Mouse (Mus musculus): ENCODE results near the gene Zfp316. TPM values are rescaled to one million over a fixed set of nuclear protein-coding genes. Genes with fewer than 3 reads are reported as not detected.

The Zfp316 gene
- total RNA-seq, 1 experiment: 1.6 TPM

GRCm38 (mm10) chr5:143226790-143227189 is 43.0 kb downstream of the Zfp316 start, which contains the start of gene Spdye4a:
Spdye4a (minus strand) TSS chr5:143226890.
- H3K4me1 ChIP-seq (ENCODE audit: control insufficient read depth in 2 of 2, insufficient read depth in 2 of 2, low read length in 2 of 2, poor library complexity in 1 of 2): no peaks in the 10 kb centered on the region
- DNase-seq (ENCODE audit: low read depth, low spot score): no peak
- TF ChIP-seq HCFC1 (IDR thresholded peaks at IDR 0.05; ENCODE audit: borderline replicate concordance, insufficient read depth, low read length): no peak
- no peak for TF ChIP-seq ZNF384 (IDR thresholded peaks at IDR 0.05; ENCODE audit: low read depth, low read length)
- TF ChIP-seq MAFK (IDR thresholded peaks at IDR 0.05; ENCODE audit: insufficient read depth, low read depth, low read length): no peak
- no peak for TF ChIP-seq CHD2 (IDR thresholded peaks at IDR 0.05; ENCODE audit: low read depth, low read length)
- TF ChIP-seq ZC3H11A (IDR thresholded peaks at IDR 0.05; ENCODE audit: borderline replicate concordance, low read depth, low read length): no peak
- H3K27ac ChIP-seq (ENCODE audit: insufficient read depth, low read depth, low read length, poor library complexity, severe bottlenecking): no peak within 1 kb of the TSS
- no peaks in the 10 kb centered on the region for H3K36me3 ChIP-seq (ENCODE audit: control insufficient read depth, insufficient read depth, low read length, poor library complexity, severe bottlenecking)
- in situ Hi-C loops (cut with MboI; ENCODE audit: low sequenced_read_pairs in 2 of 2, unreplicated experiment in 2 of 2): no loop called here
- H3K9ac ChIP-seq (ENCODE audit: insufficient read depth, low read depth, low read length, poor library complexity, severe bottlenecking): no peak within 1 kb of the TSS
- H3K9me3 ChIP-seq (ENCODE audit: control insufficient read depth, insufficient read depth, low read depth, low read length): no peaks in the 10 kb centered on the region
- H3K4me3 ChIP-seq (ENCODE audit: insufficient read depth in 1 of 2, low read depth in 1 of 2, low read length in 2 of 2, poor library complexity in 1 of 2, severe bottlenecking in 1 of 2): no peak within 1 kb of the TSS

DNA sequence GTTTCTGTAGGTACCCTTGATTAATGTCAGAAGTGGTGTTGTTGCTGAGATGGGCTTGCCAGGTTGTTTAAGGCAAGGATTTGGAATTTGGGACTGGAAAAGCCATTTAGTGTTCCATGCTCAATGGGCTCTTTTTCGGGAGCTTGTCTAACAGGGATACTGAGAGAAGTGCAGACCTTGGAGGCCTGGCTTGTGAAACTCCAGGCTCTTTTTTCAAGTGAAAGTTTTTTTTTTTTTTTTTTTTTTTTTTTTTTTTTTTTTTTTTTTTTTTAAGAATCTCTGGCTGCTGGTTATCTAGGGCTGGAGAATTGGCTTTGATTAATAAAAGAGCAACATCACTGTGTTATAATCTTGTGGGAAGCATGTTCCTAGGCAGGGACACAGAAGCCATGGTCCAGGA is 47.5 kb downstream of the Zfp316 start:
- Histone ChIP-seq H3K4me3 (ENCODE audit: insufficient read depth in 1 of 2, low read depth in 1 of 2, low read length in 2 of 2, poor library complexity in 1 of 2, severe bottlenecking in 1 of 2) (no peak overlapping the region), H3K27ac (ENCODE audit: insufficient read depth, low read depth, low read length, poor library complexity, severe bottlenecking) (no peak overlapping the region), H3K4me1 (ENCODE audit: control insufficient read depth in 2 of 2, insufficient read depth in 2 of 2, low read length in 2 of 2, poor library complexity in 1 of 2) (no peaks in the 10 kb centered on the region), H3K9ac (ENCODE audit: insufficient read depth, low read depth, low read length, poor library complexity, severe bottlenecking) (no peak overlapping the region), H3K36me3 (ENCODE audit: control insufficient read depth, insufficient read depth, low read length, poor library complexity, severe bottlenecking) (no peaks in the 10 kb centered on the region), H3K9me3 (ENCODE audit: control insufficient read depth, insufficient read depth, low read depth, low read length) (no peaks in the 10 kb centered on the region)
- DNase-seq (ENCODE audit: low read depth, low spot score): no peak
- TF ChIP-seq CHD2 (IDR thresholded peaks at IDR 0.05; ENCODE audit: low read depth, low read length) (no peak), MAFK (IDR thresholded peaks at IDR 0.05; ENCODE audit: insufficient read depth, low read depth, low read length) (no peak), HCFC1 (IDR thresholded peaks at IDR 0.05; ENCODE audit: borderline replicate concordance, insufficient read depth, low read length) (no peak), ZNF384 (IDR thresholded peaks at IDR 0.05; ENCODE audit: low read depth, low read length) (no peak), ZC3H11A (IDR thresholded peaks at IDR 0.05; ENCODE audit: borderline replicate concordance, low read depth, low read length) (no peak)
- in situ Hi-C loops (cut with MboI; ENCODE audit: low sequenced_read_pairs in 2 of 2, unreplicated experiment in 2 of 2): no loop called here

GRCm38 (mm10) chr5:143220996-143221395 is 48.8 kb downstream of the Zfp316 start:
- Histone ChIP-seq H3K27ac (ENCODE audit: insufficient read depth, low read depth, low read length, poor library complexity, severe bottlenecking) (no peak overlapping the region), H3K4me3 (ENCODE audit: insufficient read depth in 1 of 2, low read depth in 1 of 2, low read length in 2 of 2, poor library complexity in 1 of 2, severe bottlenecking in 1 of 2) (no peak overlapping the region), H3K9me3 (ENCODE audit: control insufficient read depth, insufficient read depth, low read depth, low read length) (no peaks in the 10 kb centered on the region), H3K4me1 (ENCODE audit: control insufficient read depth in 2 of 2, insufficient read depth in 2 of 2, low read length in 2 of 2, poor library complexity in 1 of 2) (no peaks in the 10 kb centered on the region), H3K9ac (ENCODE audit: insufficient read depth, low read depth, low read length, poor library complexity, severe bottlenecking) (no peak overlapping the region), H3K36me3 (ENCODE audit: control insufficient read depth, insufficient read depth, low read length, poor library complexity, severe bottlenecking) (no peaks in the 10 kb centered on the region)
- TF ChIP-seq CHD2 (IDR thresholded peaks at IDR 0.05; ENCODE audit: low read depth, low read length) (no peak), ZNF384 (IDR thresholded peaks at IDR 0.05; ENCODE audit: low read depth, low read length) (no peak), ZC3H11A (IDR thresholded peaks at IDR 0.05; ENCODE audit: borderline replicate concordance, low read depth, low read length) (no peak), MAFK (IDR thresholded peaks at IDR 0.05; ENCODE audit: insufficient read depth, low read depth, low read length) (no peak), HCFC1 (IDR thresholded peaks at IDR 0.05; ENCODE audit: borderline replicate concordance, insufficient read depth, low read length) (no peak)
- in situ Hi-C loops (cut with MboI; ENCODE audit: low sequenced_read_pairs in 2 of 2, unreplicated experiment in 2 of 2): no loop called here
- no peak for DNase-seq (ENCODE audit: low read depth, low spot score)

DNA sequence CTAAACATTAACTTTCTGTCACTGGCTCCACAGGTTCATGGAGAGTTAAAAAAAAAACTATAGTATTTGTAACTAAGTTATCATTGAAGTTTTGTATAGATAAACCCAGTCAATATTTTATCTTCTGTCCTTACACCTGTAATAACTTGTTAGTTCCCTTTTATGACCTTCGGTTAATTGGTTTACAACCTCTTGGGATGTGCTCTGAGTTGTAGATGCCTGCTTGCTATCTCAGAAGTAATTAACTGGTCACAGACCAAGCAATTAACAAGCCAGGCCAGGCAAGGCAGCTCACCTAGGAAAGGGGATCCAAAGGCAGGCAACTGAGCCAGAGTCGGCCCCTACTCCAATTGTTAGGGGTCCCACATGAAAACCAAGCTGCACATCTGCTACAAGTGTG is 56.0 kb downstream of the Zfp316 start:
- H3K9ac ChIP-seq (ENCODE audit: insufficient read depth, low read depth, low read length, poor library complexity, severe bottlenecking): no peak overlapping the region
- no peak for TF ChIP-seq CHD2 (IDR thresholded peaks at IDR 0.05; ENCODE audit: low read depth, low read length)
- TF ChIP-seq HCFC1 (IDR thresholded peaks at IDR 0.05; ENCODE audit: borderline replicate concordance, insufficient read depth, low read length): no peak
- no peak for TF ChIP-seq ZC3H11A (IDR thresholded peaks at IDR 0.05; ENCODE audit: borderline replicate concordance, low read depth, low read length)
- no peak for TF ChIP-seq ZNF384 (IDR thresholded peaks at IDR 0.05; ENCODE audit: low read depth, low read length)
- TF ChIP-seq MAFK (IDR thresholded peaks at IDR 0.05; ENCODE audit: insufficient read depth, low read depth, low read length): no peak
- in situ Hi-C loops (cut with MboI; ENCODE audit: low sequenced_read_pairs in 2 of 2, unreplicated experiment in 2 of 2): no loop called here

DNA sequence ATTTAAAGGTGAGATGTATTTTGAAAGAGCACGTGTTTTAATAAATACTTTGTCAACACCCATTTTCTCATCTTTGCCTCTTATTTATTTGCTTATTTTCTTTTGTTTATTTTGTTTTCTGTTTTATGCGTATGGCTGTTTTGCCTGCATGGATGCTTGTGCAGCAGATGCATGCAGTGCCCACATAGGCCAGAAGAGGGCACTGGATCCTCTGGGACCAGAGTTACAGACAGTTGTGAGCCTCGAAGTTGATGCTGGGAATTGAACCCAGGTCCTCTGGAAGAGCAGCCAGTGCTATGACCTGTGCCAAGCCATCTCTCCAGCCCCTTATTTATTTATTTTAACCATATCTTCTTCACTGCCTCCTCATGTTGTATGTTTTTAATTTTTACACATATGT is 64.8 kb downstream of the Zfp316 start:
- no peak for DNase-seq (ENCODE audit: low read depth, low spot score)
- in situ Hi-C loops (cut with MboI; ENCODE audit: low sequenced_read_pairs in 2 of 2, unreplicated experiment in 2 of 2): no loop called here
- no peak overlapping the region for H3K4me3 ChIP-seq (ENCODE audit: insufficient read depth in 1 of 2, low read depth in 1 of 2, low read length in 2 of 2, poor library complexity in 1 of 2, severe bottlenecking in 1 of 2)
- no peaks in the 10 kb centered on the region for H3K36me3 ChIP-seq (ENCODE audit: control insufficient read depth, insufficient read depth, low read length, poor library complexity, severe bottlenecking)
- H3K9me3 ChIP-seq (ENCODE audit: control insufficient read depth, insufficient read depth, low read depth, low read length): peaks cover 6% of the 10 kb centered on the region; the same call in 1 of the 2 replicates
- H3K27ac ChIP-seq (ENCODE audit: insufficient read depth, low read depth, low read length, poor library complexity, severe bottlenecking): no peak overlapping the region
- H3K4me1 ChIP-seq (ENCODE audit: control insufficient read depth in 2 of 2, insufficient read depth in 2 of 2, low read length in 2 of 2, poor library complexity in 1 of 2): no peaks in the 10 kb centered on the region
- TF ChIP-seq MAFK (IDR thresholded peaks at IDR 0.05; ENCODE audit: insufficient read depth, low read depth, low read length): no peak
- TF ChIP-seq CHD2 (IDR thresholded peaks at IDR 0.05; ENCODE audit: low read depth, low read length): no peak
- TF ChIP-seq ZC3H11A (IDR thresholded peaks at IDR 0.05; ENCODE audit: borderline replicate concordance, low read depth, low read length): no peak
- H3K9ac ChIP-seq (ENCODE audit: insufficient read depth, low read depth, low read length, poor library complexity, severe bottlenecking): no peak overlapping the region

More for the DNA sequence above, 56.0 kb downstream of the Zfp316 start:
- Histone ChIP-seq H3K9me3 (ENCODE audit: control insufficient read depth, insufficient read depth, low read depth, low read length) (no peaks in the 10 kb centered on the region; the same call in 1 of the 2 replicates), H3K27ac (ENCODE audit: insufficient read depth, low read depth, low read length, poor library complexity, severe bottlenecking) (no peak overlapping the region), H3K4me3 (ENCODE audit: insufficient read depth in 1 of 2, low read depth in 1 of 2, low read length in 2 of 2, poor library complexity in 1 of 2, severe bottlenecking in 1 of 2) (no peak overlapping the region), H3K4me1 (ENCODE audit: control insufficient read depth in 2 of 2, insufficient read depth in 2 of 2, low read length in 2 of 2, poor library complexity in 1 of 2) (no peaks in the 10 kb centered on the region), H3K36me3 (ENCODE audit: control insufficient read depth, insufficient read depth, low read length, poor library complexity, severe bottlenecking) (no peaks in the 10 kb centered on the region)
- no peak for DNase-seq (ENCODE audit: low read depth, low spot score)

Other genes starting within 250 kb of the Zfp316 start
- gene Rnf216, start 157.0 kb downstream of the Zfp316 start, total RNA-seq (2012; rRNA removed): 17.7 and 23.8 TPM in 2 replicates
- 0.05 and 0.36 TPM in 2 replicates for gene Olfr718-ps1, start 122.4 kb downstream of the Zfp316 start, total RNA-seq (2012; rRNA removed)
- 11.2 and 11.5 TPM in 2 replicates for gene Rbak, start 89.2 kb downstream of the Zfp316 start, total RNA-seq (2012; rRNA removed)
- gene Spdye4b, start 89.0 kb downstream of the Zfp316 start, total RNA-seq (2012; rRNA removed): 0.45 and 0.48 TPM in 2 replicates
- gene Spdye4a, start 43.1 kb downstream of the Zfp316 start, total RNA-seq (2012; rRNA removed): not detected in 2 replicates
- 8.6 and 9.4 TPM in 2 replicates for gene Zfp12, start 34.9 kb downstream of the Zfp316 start, total RNA-seq (2012; rRNA removed)
- 0.67 and 0.69 TPM in 2 replicates for gene Zfp853, start 23.6 kb upstream of the Zfp316 start, total RNA-seq (2012; rRNA removed)
- gene E130309D02Rik, start 45.3 kb upstream of the Zfp316 start, total RNA-seq (2012; rRNA removed): 17.9 and 20.2 TPM in 2 replicates
- gene Zdhhc4, start 59.2 kb upstream of the Zfp316 start, total RNA-seq (2012; rRNA removed): 27.7 and 29.3 TPM in 2 replicates
- 0.16 and 0.58 TPM in 2 replicates for gene Grid2ip, start 87.3 kb upstream of the Zfp316 start, total RNA-seq (2012; rRNA removed)
- 172 and 184 TPM in 2 replicates for gene Kdelr2, start 133.8 kb upstream of the Zfp316 start, total RNA-seq (2012; rRNA removed)
- gene Daglb, start 194.6 kb upstream of the Zfp316 start, total RNA-seq (2012; rRNA removed): 9.5 and 11.5 TPM in 2 replicates